Mouse (Mus musculus) embryonic facial prominence, embryonic 12.5 days (tissue): ENCODE results near the gene Hamp2. TPM values are rescaled to one million over a fixed set of nuclear protein-coding genes. Genes with fewer than 3 reads are reported as not detected.

Source experiments
- ATAC-seq: fragments of 200-750 bp; cut with Nextera tagmentation; 2 replicates; pipeline ENCODE4 v1.8.0; 2017; ENCODE audit not compliant: insufficient number of reproducible peaks, insufficient read depth, low FRiP score, low TSS enrichment
- H3K27ac ChIP-seq: fragments of 300-500 bp; sonication (generic); 2 replicates; pipeline ENCODE4 v1.5.1; 2016; ENCODE audit warnings: mild to moderate bottlenecking
- H3K27me3 ChIP-seq: fragments of 300-500 bp; sonication (generic); 2 replicates; pipeline ENCODE4 v1.6.1; 2016; ENCODE audit warnings: mild to moderate bottlenecking, moderate library complexity
- H3K36me3 ChIP-seq: fragments of 300-500 bp; sonication (generic); 2 replicates; pipeline ENCODE4 v1.6.1; 2016; ENCODE audit warnings: mild to moderate bottlenecking
- H3K4me1 ChIP-seq: fragments of 300-500 bp; sonication (generic); 2 replicates; pipeline ENCODE4 v1.6.1; 2016
- H3K4me2 ChIP-seq: fragments of 300-500 bp; sonication (generic); replicated peaks from 2 replicates; pipeline ENCODE4 v1.6.1; 2016; ENCODE audit warnings: mild to moderate bottlenecking, moderate library complexity
- H3K4me3 ChIP-seq: fragments of 300-500 bp; sonication (generic); 2 replicates; pipeline ENCODE4 v1.5.1; 2016; ENCODE audit warnings: mild to moderate bottlenecking
- H3K9ac ChIP-seq: fragments of 300-500 bp; sonication (generic); 2 replicates; pipeline ENCODE4 v1.6.1; 2016; ENCODE audit warnings: mild to moderate bottlenecking, moderate library complexity
- H3K9me3 ChIP-seq: fragments of 300-500 bp; sonication (generic); 2 replicates; pipeline ENCODE4 v1.6.1; 2016; ENCODE audit warnings: mild to moderate bottlenecking, moderate library complexity
- WGBS: fragments of 180-500 bp; shearing (Covaris S2); methylation state at CpG from one replicate; pipeline ENCODE4 v1.1.7; 2016; 5-methylcytosine and 5-hydroxymethylcytosine counted together
- polyA plus RNA-seq: library from polyadenylated mRNA; unstranded; fragments of >200 nt; fragmentation: Nextera tagmentation; extraction: Ambion mirVana; gene quantifications from 2 replicates; pipeline ENCODE4 v1.2.1, GENCODE M21; 2016

Hamp2 gene
- polyA plus RNA-seq, 1 experiment from 2014 or later, result not detected

DNA sequence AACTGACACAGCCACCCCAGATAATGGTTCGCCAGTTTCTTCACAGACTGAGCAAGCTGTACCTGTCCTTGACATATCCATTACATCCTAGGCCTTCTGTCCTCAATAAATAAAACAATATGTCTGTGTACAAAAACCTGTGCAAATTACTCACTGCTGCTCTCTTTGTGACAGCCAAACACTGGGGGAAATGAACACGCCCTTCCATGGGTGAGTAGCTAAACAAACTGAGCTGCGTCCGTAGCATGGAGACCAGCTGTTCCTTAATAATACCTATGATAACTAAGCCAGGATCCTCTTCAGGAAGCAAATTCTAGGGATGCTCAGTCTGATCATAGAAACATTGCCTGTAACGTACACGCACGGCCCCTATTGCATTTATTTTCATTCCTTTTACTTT is 35.7 kb downstream of the Hamp2 start:
- H3K27me3 ChIP-seq, result no peaks in the 10 kb centered on the region
- H3K9me3 ChIP-seq, result no peaks in the 10 kb centered on the region
- no peak for ATAC-seq
- H3K4me2 ChIP-seq, result no peak overlapping the region
- no peak overlapping the region for H3K4me3 ChIP-seq
- no peak overlapping the region for H3K9ac ChIP-seq
- WGBS, result 81% methylated on average over 7 of the region's 7 CpGs
- no peaks in the 10 kb centered on the region for H3K36me3 ChIP-seq
- no peak overlapping the region for H3K27ac ChIP-seq
- H3K4me1 ChIP-seq, result no peaks in the 10 kb centered on the region

DNA sequence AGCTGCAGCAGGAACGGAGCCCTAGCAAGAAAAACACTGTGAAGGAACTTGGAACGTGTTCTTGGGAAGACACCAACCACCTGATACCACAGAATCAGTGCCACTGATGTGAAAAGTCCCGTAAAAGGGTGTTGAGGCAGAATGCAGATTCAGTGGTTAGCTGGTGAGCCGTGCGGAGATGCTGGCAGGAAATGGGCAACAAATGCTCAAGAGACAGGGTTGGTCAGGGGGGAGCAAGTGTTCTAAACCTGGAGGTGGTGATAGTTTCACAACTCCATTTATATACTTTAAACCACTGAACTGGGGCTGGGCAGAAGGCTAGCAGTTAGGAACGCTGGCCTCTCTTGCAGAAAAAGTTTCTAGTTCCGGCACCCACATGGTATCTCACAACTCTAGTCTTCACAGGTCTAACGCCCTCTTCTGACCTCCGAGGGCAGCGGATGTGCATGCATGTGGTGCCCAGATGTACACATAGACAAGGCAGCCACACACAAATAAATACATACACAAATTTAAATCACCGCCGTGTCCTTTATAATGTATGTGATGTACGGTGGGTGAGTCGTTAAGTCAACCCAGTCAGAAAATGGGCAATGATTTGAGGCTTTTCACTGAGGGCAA is 36.8 kb downstream of the Hamp2 start:
- no peaks in the 10 kb centered on the region for H3K36me3 ChIP-seq
- ATAC-seq, result no peak
- H3K27me3 ChIP-seq, result no peaks in the 10 kb centered on the region
- WGBS, result 82% methylated on average over 14 of the region's 14 CpGs
- no peak overlapping the region for H3K27ac ChIP-seq
- H3K4me3 ChIP-seq, result no peak overlapping the region
- H3K9me3 ChIP-seq, result no peaks in the 10 kb centered on the region
- H3K4me2 ChIP-seq, result no peak overlapping the region
- no peak overlapping the region for H3K9ac ChIP-seq
- H3K4me1 ChIP-seq, result no peaks in the 10 kb centered on the region

- Histone ChIP-seq H3K36me3 (no peaks in the 10 kb centered on the region), H3K27ac (no peak overlapping the region), H3K4me3 (no peak overlapping the region), H3K9ac (no peak overlapping the region), H3K27me3 (no peaks in the 10 kb centered on the region), H3K4me1 (no peaks in the 10 kb centered on the region), H3K9me3 (no peaks in the 10 kb centered on the region), H3K4me2 (no peak overlapping the region)
- WGBS, result 85% methylated on average over 4 of the region's 4 CpGs
- no peak for ATAC-seq
These were observed 37.6 kb downstream of the Hamp2 start for GRCm38 (mm10) chr7:30886852-30887251.

- H3K9me3 ChIP-seq, result no peaks in the 10 kb centered on the region
- no peaks in the 10 kb centered on the region for H3K4me1 ChIP-seq
- no peak overlapping the region for H3K4me2 ChIP-seq
- ATAC-seq, result no peak
- no peak overlapping the region for H3K27ac ChIP-seq
- no peak overlapping the region for H3K9ac ChIP-seq
- H3K27me3 ChIP-seq, result no peaks in the 10 kb centered on the region
- H3K36me3 ChIP-seq, result no peaks in the 10 kb centered on the region
- H3K4me3 ChIP-seq, result no peak overlapping the region
These were observed 40.4 kb downstream of the Hamp2 start for GRCm38 (mm10) chr7:30884047-30884446.

DNA sequence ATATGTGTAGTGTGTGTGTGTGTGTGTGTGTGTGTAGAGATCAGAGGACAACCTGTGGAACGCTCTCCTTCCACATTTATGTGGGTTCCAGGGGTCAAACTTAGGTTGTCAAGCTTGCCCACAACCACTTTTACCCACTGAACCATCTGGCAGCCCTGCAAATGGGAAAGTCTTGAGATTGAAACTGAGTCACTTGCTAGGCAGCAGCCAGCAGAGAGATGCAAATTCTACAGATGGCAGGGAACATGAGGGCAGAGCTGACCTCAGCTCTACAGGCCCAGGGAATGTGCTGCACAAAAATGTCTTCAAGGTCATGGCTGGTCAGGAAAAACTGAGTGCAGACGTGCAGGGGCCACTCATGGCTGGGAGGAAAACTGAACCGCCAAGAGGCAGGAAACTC is 43.1 kb downstream of the Hamp2 start:
- WGBS, result 78% methylated on average over 3 of the region's 3 CpGs
- H3K4me1 ChIP-seq, result no peaks in the 10 kb centered on the region
- no peak for ATAC-seq

GRCm38 (mm10) chr7:30880176-30880575 is 44.3 kb downstream of the Hamp2 start, which contains the start of gene Cd22:
Cd22 (minus strand) TSS chr7:30880342.
- Histone ChIP-seq H3K9me3 (no peaks in the 10 kb centered on the region), H3K4me2 (no peak within 1 kb of the TSS), H3K9ac (no peak within 1 kb of the TSS), H3K27ac (no peak within 1 kb of the TSS), H3K27me3 (no peaks in the 10 kb centered on the region), H3K4me1 (no peaks in the 10 kb centered on the region), H3K4me3 (no peak within 1 kb of the TSS), H3K36me3 (no peaks in the 10 kb centered on the region)
- 63% methylated on average over 7 of the region's 7 CpGs for WGBS
- no peak for ATAC-seq

More for the DNA sequence above, 43.1 kb downstream of the Hamp2 start:
- Histone ChIP-seq H3K27me3 (no peaks in the 10 kb centered on the region), H3K27ac (no peak overlapping the region), H3K9me3 (no peaks in the 10 kb centered on the region), H3K9ac (no peak overlapping the region), H3K4me3 (no peak overlapping the region), H3K4me2 (no peak overlapping the region), H3K36me3 (no peaks in the 10 kb centered on the region)

DNA sequence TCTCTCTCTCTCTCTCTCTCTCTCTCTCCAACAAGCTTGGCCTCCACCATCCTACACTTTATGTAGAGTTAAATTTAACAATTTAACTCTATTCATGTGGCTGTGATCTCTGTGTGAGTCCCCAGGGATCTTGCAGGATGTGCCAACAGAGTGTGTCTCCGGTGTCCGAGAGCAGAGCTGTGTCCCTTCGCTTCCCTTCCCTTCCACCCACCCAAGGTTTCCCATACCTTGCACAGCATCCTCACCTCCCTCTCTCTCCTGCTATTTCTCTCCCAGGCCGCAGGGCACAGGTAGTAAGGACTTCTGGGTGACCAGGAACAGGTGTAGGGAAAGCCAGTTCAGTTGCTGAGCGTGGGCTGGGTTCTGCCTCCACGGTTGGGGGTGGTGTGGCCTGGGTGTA is 45.5 kb downstream of the Hamp2 start:
- Histone ChIP-seq H3K36me3 (no peaks in the 10 kb centered on the region), H3K27me3 (no peaks in the 10 kb centered on the region), H3K4me3 (no peak overlapping the region), H3K27ac (no peak overlapping the region), H3K4me2 (no peak overlapping the region), H3K9ac (no peak overlapping the region), H3K4me1 (no peaks in the 10 kb centered on the region), H3K9me3 (no peaks in the 10 kb centered on the region)
- WGBS, result 67% methylated on average over 6 of the region's 6 CpGs
- ATAC-seq, result no peak

DNA sequence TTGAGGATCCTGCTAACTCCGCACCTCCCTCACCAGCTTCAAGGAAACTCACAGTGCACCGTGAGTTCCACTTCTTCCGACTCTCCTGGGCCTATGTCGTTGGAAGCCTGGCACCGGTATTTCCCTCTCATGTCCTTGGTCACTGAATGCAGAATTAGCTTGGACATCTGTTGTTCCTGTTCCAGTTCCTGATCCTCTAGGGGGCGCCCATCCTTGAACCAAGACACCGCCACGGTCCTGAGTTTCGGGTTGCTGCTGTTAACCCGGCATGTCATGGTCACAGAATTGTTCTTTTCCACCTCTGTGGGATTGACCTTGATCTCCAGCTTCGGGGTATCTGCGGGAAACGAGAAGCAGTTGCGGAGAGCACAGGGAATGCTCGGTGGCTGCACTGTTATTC is 51.4 kb downstream of the Hamp2 start:
- 21% methylated on average over 15 of the region's 15 CpGs for WGBS
- H3K9ac ChIP-seq, result no peak overlapping the region; the same call in 1 of the 2 replicates
- no peaks in the 10 kb centered on the region for H3K9me3 ChIP-seq
- no peak for ATAC-seq
- H3K4me3 ChIP-seq, result no peak overlapping the region
- no peak overlapping the region for H3K27ac ChIP-seq
- H3K4me2 ChIP-seq, result peak overlapping the region; percentile 28; the same call in 1 of the 2 replicates
- no peaks in the 10 kb centered on the region for H3K36me3 ChIP-seq
- H3K4me1 ChIP-seq, result no peaks in the 10 kb centered on the region
- no peaks in the 10 kb centered on the region for H3K27me3 ChIP-seq

Other genes starting within 250 kb of the Hamp2 start
- not detected in 2 replicates for gene 2200002J24Rik, start 225.8 kb downstream of the Hamp2 start, polyA plus RNA-seq
- 0.50 and 0.96 TPM in 2 replicates for gene Atp4a, start 212.5 kb downstream of the Hamp2 start, polyA plus RNA-seq
- 156 and 166 TPM in 2 replicates for gene Tmem147, start 195.1 kb downstream of the Hamp2 start, polyA plus RNA-seq
- 0.62 and 0.97 TPM in 2 replicates for gene Gapdhs, start 181.0 kb downstream of the Hamp2 start, polyA plus RNA-seq
- gene Sbsn, start 173.2 kb downstream of the Hamp2 start, polyA plus RNA-seq, result 1.1 and 1.3 TPM in 2 replicates
- gene Dmkn, start 160.9 kb downstream of the Hamp2 start, polyA plus RNA-seq, result 0.32 TPM in 1 of 2 replicates, not detected in the other
- 1.0 and 1.1 TPM in 2 replicates for gene Krtdap, start 136.8 kb downstream of the Hamp2 start, polyA plus RNA-seq
- gene Ffar2, start 100.9 kb downstream of the Hamp2 start, polyA plus RNA-seq, result 0.24 TPM in 1 of 2 replicates, not detected in the other
- gene Ffar3, start 68.5 kb downstream of the Hamp2 start, polyA plus RNA-seq, result 0.13 TPM in 1 of 2 replicates, not detected in the other
- not detected in 2 replicates for gene Ffar1, start 63.1 kb downstream of the Hamp2 start, polyA plus RNA-seq
- gene Cd22, start 44.3 kb downstream of the Hamp2 start, polyA plus RNA-seq, result 0.09 and 0.17 TPM in 2 replicates
- gene Mag, start 9.8 kb downstream of the Hamp2 start, polyA plus RNA-seq, result 0.26 and 0.29 TPM in 2 replicates
- not detected in 2 replicates for gene Hamp, start 19.4 kb upstream of the Hamp2 start, polyA plus RNA-seq
- gene Usf2, start 32.1 kb upstream of the Hamp2 start, polyA plus RNA-seq, result 31.8 and 32.7 TPM in 2 replicates
- 25.6 and 26.2 TPM in 2 replicates for gene Lsr, start 48.8 kb upstream of the Hamp2 start, polyA plus RNA-seq
- gene Fam187b, start 49.1 kb upstream of the Hamp2 start, polyA plus RNA-seq, result 1.4 and 2.0 TPM in 2 replicates
- 11.0 and 13.6 TPM in 2 replicates for gene Fxyd5, start 117.8 kb upstream of the Hamp2 start, polyA plus RNA-seq
- 26.0 and 36.0 TPM in 2 replicates for gene Fxyd7, start 126.8 kb upstream of the Hamp2 start, polyA plus RNA-seq
- gene Fxyd1, start 132.5 kb upstream of the Hamp2 start, polyA plus RNA-seq, result 24.2 and 31.1 TPM in 2 replicates
- gene Lgi4, start 134.7 kb upstream of the Hamp2 start, polyA plus RNA-seq, result 1.5 and 2.0 TPM in 2 replicates
- 16.6 and 19.2 TPM in 2 replicates for gene Fxyd3, start 152.0 kb upstream of the Hamp2 start, polyA plus RNA-seq
- 3.7 and 4.2 TPM in 2 replicates for gene Hpn, start 190.6 kb upstream of the Hamp2 start, polyA plus RNA-seq
- gene Scn1b, start 202.3 kb upstream of the Hamp2 start, polyA plus RNA-seq, result 4.5 and 5.1 TPM in 2 replicates
- gene Gramd1a, start 231.2 kb upstream of the Hamp2 start, polyA plus RNA-seq, result 97.4 and 109 TPM in 2 replicates